Mouse (Mus musculus) heart, adult 11 months (tissue): ENCODE data around the gene Mrpl37.

Source experiments
- DNase-seq: peaks from one replicate; pipeline ENCODE4 v3.0.0; 2022

Gene Mrpl37

GRCm38 (mm10) chr4:107015971-107016511, 50.6 kb downstream of the Mrpl37 start:
- DNase-seq = peak; percentile 96

- peak; percentile 90 for DNase-seq
These were observed 52.8 kb downstream of the Mrpl37 start for GRCm38 (mm10) chr4:107013817-107014260.

GRCm38 (mm10) chr4:107013119-107013816, 53.4 kb downstream of the Mrpl37 start:
- peak; percentile 97 for DNase-seq

- peak; percentile 98 for DNase-seq
These were observed 54.1 kb downstream of the Mrpl37 start for GRCm38 (mm10) chr4:107012574-107012973.

- DNase-seq = peak; percentile 90
These were observed 54.6 kb downstream of the Mrpl37 start for GRCm38 (mm10) chr4:107012005-107012478.

GRCm38 (mm10) chr4:107011325-107012004, 55.2 kb downstream of the Mrpl37 start:
- no peak for DNase-seq

- no peak for DNase-seq
These were observed 57.1 kb downstream of the Mrpl37 start for GRCm38 (mm10) chr4:107009548-107009947.

- DNase-seq = no peak
These were observed 58.5 kb downstream of the Mrpl37 start for GRCm38 (mm10) chr4:107008161-107008560.

GRCm38 (mm10) chr4:107007359-107007758, 59.3 kb downstream of the Mrpl37 start:
- no peak for DNase-seq

GRCm38 (mm10) chr4:107006807-107007206, 59.9 kb downstream of the Mrpl37 start:
- DNase-seq = no peak

- DNase-seq = no peak
These were observed 60.4 kb downstream of the Mrpl37 start for GRCm38 (mm10) chr4:107006229-107006628.
